Mouse (Mus musculus) layer of hippocampus, postnatal 36 days (tissue): ENCODE results near the gene Zcchc9. TPM values are rescaled to one million over a fixed set of nuclear protein-coding genes. Genes with fewer than 3 reads are reported as not detected.
"Not testable (repeated sequence)": the region's sequence is repeated elsewhere in the genome, so short reads cannot be mapped to it uniquely, and the experiment has no call there.

Experiments
- DNase-seq, 2 experiments: peaks; one replicate each; pipeline ENCODE4 v3.0.0; 2022
- total RNA-seq, 2 experiments: library from RNA; stranded (reverse); gene quantifications; 2 replicates each; pipeline ENCODE4 v1.2.3; 2021

Gene Zcchc9
- total RNA-seq: 10 to 100 TPM; 14.5 to 18.5 TPM

- peak; percentile 88 for DNase-seq
Measured at GRCm38 (mm10) chr13:91807155-91807839, at the start of gene Zcchc9. Zcchc9 (minus strand) TSS chr13:91807705.

- DNase-seq: no peak
Measured at GRCm38 (mm10) chr13:91854412-91854811, 46.9 kb upstream of the Zcchc9 start.

- DNase-seq: no peak
Measured at GRCm38 (mm10) chr13:91827876-91828275, 20.4 kb upstream of the Zcchc9 start.

- no peak for DNase-seq
Measured at GRCm38 (mm10) chr13:91826066-91826465, 18.6 kb upstream of the Zcchc9 start.

GRCm38 (mm10) chr13:91824845-91825550 is 17.5 kb upstream of the Zcchc9 start:
- DNase-seq: no peak

GRCm38 (mm10) chr13:91823735-91824134 is 16.2 kb upstream of the Zcchc9 start:
- no peak for DNase-seq

- no peak for DNase-seq
Measured at GRCm38 (mm10) chr13:91814670-91815069, 7.2 kb upstream of the Zcchc9 start.

- DNase-seq: no peak
Measured at GRCm38 (mm10) chr13:91809476-91809875, 2.0 kb upstream of the Zcchc9 start.

- no peak for DNase-seq
Measured at GRCm38 (mm10) chr13:91807874-91808575, 520 bp upstream of the Zcchc9 start.

GRCm38 (mm10) chr13:91801726-91802125 is 5.8 kb downstream of the Zcchc9 start:
- no peak for DNase-seq

GRCm38 (mm10) chr13:91797442-91797841 is 10.1 kb downstream of the Zcchc9 start:
- DNase-seq: peak in 1 of 2 experiments; percentile 15

- DNase-seq: no peak
Measured at GRCm38 (mm10) chr13:91796916-91797315, 10.6 kb downstream of the Zcchc9 start.

- no peak for DNase-seq
Measured at GRCm38 (mm10) chr13:91796003-91796402, 11.5 kb downstream of the Zcchc9 start.

- DNase-seq: no peak
Measured at GRCm38 (mm10) chr13:91795593-91795992, 11.9 kb downstream of the Zcchc9 start.

GRCm38 (mm10) chr13:91794926-91795436 is 12.5 kb downstream of the Zcchc9 start:
- DNase-seq: no peak

- no peak for DNase-seq
Measured at GRCm38 (mm10) chr13:91792035-91792434, 15.5 kb downstream of the Zcchc9 start.

GRCm38 (mm10) chr13:91779892-91780291 is 27.6 kb downstream of the Zcchc9 start:
- no peak for DNase-seq

GRCm38 (mm10) chr13:91778092-91778491 is 29.4 kb downstream of the Zcchc9 start:
- DNase-seq: no peak

- DNase-seq: no peak
Measured at GRCm38 (mm10) chr13:91768683-91769651, 38.5 kb downstream of the Zcchc9 start.

GRCm38 (mm10) chr13:91765627-91766026 is 41.9 kb downstream of the Zcchc9 start:
- no peak for DNase-seq

GRCm38 (mm10) chr13:91763654-91764053 is 43.9 kb downstream of the Zcchc9 start:
- not testable (repeated sequence) for DNase-seq
